Mouse (Mus musculus): ENCODE results near the gene Megf11.

The Megf11 gene

DNA sequence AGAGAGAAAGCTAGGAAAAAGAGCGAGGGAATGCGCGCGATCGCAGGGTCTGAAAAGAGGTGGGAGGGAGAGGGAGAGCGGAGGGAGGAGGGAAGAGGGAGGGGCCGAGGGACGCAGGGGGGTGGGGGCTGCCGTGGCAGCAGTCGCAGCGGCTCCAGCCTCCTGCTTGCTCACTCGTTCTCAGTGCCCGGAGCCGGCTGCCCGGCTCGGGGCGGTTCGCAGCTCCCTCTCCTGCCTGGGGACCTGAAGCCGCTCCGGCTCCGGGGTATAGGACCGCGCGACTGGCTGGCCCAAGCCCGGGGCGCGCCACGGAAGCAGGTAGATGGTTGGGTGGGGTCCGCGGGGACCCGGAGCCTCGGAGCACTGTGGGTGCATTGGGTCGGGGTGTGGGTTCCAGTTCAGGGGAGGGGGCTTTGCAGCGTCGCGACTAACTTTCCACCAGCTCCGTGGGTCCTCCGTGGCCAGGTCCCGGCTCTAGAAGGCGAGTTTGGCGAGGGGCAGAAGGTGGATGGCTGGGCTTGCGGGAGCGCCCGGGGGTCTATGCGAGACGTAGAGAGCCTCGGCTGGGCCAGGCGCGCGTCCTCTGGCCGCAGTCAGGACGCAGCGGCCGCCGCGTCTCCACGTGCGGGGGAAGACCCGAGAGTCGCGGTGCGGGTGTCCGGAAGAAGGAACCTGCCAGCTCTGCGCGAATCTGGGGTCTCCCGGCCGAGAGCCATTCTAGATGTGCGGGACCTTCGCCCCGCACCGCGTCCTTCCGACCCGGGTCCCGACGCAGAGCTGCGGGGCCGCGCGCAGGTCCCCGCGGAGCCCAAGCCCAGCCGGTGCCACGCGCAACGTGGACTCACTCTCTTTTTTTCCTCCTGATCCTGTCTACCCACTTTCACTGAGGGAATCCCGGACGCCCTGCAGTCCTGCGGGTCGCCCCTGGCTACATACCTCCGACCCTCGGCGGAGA is at the start of gene Megf11:
Gene Megf11 (plus strand): TSS at position 116 of the 955 bp plus-strand sequence.
- in situ Hi-C loops (cut with MboI): no loop called here

DNA sequence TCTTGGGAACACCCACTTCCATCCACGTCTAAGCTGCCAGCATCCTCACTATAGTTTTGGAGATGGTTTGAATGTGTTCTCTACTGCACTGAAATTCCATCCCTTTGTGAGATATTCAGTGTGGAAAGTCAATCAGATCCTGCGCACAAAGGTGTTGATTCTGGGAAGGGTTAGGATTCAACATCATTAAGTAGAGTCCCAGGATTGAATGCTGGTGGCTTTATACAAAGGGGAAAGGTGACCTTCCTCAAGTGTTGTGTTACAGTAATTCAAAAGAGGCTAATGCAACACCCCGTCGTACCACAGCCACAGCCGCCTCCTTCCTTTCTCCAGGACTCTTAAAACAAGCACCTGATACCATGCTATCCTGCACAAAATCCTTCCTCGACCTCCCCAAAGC is 49.6 kb upstream of the Megf11 start:
- in situ Hi-C loops (cut with MboI): no loop called here

DNA sequence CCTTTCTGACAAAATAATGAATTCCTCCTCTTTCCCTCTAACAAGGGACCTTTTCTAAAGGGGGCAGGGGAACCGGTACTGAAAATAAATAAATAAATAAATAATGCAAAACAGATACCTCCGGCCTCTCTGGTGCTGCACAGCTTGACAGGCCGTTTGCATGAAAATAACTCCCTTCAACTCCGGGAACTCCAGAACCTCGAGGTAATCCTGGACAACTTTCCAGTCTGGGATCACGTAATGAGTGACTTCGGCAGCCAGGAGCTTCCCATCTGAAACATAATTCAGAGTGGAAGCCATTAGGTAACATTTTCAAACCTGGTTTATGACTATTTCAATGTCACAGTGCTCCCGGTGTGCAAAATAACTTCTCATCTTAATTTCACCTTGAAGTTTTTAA is 46.1 kb upstream of the Megf11 start:
- in situ Hi-C loops (cut with MboI): no loop called here

DNA sequence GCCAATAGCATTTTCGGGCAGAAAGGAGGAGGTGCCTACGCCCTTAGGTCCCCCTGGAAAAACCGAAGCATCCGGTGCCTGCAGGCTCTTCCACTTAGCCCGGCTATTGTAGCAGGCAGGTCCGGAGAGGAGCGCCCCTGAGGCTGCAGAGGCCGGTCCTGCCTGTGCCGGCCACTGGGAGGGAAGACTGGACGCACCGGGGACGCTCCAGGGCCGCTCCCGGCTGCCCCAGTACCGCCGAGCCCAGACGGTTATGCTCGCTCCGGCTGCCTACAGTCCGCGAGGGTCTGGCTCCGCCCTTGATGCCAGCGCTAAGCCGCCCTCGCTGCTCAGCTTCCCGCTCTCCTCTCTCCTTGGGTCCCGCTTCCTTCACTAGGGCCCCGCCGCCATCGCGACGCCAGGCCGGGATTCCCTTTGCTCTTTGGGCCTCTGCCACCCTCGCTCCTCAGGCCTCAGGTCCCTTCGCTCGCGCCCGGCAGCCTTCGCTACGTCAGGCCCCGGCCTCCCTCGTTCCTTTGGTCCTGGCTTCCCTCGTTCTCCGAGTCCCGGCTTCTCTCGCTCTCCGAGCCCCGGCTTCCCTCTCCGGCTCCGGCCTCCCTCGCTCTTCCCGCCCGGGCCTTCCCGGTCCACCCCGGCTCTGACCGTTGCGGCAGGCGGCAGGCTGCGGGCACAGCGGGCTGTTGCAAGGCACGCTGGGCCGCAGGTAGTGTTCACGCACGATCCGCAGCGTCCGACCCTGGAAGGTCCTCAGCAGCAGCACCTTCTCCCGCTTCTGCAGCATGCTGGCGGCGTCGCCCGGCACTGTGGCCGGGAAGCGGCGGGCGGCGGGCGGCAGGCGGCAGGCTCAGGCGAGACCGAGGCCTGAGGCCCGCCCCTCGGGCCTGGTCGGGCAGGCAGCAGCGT is 44.8 kb upstream of the Megf11 start:
- in situ Hi-C loops (cut with MboI): no loop called here

DNA sequence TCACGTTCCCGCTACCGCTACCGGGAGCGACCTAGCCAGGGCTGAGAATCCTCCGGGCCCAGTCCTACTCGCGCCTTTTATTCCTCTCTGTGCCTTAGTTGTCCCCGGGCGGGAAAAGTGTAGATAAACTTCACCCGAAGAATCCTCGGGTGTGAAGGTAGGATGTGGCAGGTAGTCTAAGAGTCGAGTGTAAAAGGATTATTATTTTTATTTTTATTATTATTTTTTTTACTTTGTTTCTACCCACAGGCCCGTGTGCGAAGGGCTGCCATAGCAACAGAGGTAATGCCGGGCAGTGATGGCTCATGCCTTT is 44.2 kb upstream of the Megf11 start, which contains the start of gene Dis3l:
Gene Dis3l (minus strand): TSS at position 35 of the 313 bp plus-strand sequence.
- in situ Hi-C loops (cut with MboI): no loop called here

DNA sequence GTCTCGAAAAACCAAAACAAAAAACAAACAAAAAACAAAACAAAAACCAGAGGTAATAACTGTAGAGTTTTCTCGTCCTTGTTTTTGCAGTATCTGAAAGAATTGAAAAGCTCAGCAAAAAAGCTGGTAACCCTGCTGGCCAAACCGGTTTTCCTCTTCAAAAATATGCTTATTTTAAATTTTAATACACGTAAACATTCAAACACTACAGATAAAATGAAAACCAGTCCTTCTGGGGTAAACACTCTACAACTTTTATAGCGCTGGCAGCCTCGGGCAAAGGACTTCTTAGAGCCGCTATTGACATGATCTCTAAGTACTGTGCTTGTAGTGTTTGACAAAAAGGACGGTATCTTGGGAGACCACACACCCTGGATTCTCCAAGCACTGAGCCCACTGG is 43.8 kb upstream of the Megf11 start:
- in situ Hi-C loops (cut with MboI): no loop called here

DNA sequence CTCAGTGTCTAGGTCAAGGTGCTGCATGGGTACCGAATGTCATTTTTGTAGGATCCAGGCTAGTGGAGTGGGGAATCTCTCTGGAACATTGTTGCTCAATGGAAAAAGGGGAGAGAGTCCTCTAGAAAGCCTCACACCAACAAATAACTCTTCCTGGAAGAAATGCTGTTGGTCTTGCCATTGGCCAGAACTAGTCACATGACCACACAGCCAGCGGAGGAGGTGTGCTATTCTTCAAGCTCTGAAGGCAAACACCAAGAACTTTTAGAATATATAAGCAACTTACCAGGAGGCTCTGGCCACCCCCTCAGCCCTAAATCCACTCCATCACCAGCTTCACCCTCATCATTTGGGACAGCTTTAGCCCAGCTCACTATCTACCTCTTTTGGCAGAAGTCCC is 41.8 kb upstream of the Megf11 start:
- in situ Hi-C loops (cut with MboI): no loop called here

DNA sequence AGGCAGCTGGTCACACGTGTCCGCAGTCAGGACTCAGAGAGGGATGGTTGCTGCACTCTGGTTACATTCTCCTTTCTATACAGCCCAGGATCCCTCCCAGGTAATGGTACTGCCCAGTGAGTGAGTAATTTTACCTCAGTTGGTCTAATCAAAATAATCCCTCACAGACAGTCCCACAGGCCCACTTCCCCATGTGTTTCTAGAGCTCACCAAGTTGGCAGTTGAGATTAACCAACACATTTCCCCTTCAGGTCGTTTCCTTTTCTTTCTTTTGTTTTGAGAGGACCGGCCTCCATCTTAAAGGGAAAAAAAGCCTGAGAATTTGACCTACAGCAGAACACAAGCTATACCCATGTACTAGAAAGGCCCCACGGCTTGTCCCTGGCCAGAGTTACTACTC is 39.5 kb upstream of the Megf11 start:
- in situ Hi-C loops (cut with MboI): no loop called here

DNA sequence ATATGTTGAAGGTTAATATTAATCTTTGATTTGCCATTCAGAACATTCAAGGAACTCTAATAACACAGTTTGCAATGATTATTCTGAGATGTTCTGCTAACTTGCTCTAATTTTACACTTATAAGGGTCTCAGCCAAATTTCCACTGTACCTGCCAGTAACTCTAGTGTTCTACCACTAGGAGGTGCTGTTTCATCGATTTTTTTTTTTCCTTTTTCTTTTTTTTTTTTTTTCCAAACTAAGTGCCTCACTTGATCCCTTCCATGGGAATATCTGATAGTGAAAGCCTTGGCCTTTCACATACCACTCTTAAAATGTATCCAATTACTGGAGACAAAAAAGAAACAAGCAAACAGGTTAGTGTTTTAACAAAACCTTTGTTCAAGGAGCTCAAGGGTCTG is 38.0 kb upstream of the Megf11 start:
- in situ Hi-C loops (cut with MboI): no loop called here

DNA sequence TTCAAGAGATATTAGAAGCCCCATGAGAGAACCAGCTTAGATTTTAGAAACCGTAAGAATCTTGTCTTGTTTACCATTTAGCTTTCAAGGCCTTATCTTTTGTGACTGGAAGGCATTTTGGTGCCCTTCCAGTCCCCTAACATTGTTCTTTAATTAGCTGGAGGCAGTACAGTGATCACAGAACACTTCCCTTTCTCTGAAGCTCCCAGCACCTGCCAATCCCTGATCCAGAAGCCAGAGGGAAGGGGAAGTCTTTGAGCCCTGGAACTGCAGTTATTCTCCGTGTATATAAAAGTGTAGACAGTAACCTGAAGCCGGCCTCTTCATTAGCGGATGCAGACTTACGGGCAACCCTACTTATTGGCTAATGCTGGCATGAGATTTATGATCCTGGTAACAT is 35.9 kb upstream of the Megf11 start:
- in situ Hi-C loops (cut with MboI): no loop called here

DNA sequence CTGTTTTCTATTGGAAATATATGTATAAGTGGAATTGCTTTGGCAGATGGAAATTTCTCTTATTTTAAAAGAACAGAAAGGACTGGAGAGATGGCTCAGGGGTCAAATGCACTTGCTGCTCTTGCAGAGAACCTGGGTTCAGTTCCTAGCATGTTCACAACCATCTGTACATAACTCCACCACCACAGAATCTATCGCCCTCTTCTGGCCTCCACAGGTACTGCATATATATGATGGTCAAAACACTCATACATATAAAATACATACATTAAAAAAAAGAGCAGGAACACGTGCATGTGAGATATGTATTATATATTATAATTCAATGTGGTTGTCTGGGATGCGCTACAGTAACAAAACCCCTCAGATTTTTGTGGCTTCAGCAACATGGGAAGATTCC is 34.2 kb upstream of the Megf11 start:
- in situ Hi-C loops (cut with MboI): no loop called here

DNA sequence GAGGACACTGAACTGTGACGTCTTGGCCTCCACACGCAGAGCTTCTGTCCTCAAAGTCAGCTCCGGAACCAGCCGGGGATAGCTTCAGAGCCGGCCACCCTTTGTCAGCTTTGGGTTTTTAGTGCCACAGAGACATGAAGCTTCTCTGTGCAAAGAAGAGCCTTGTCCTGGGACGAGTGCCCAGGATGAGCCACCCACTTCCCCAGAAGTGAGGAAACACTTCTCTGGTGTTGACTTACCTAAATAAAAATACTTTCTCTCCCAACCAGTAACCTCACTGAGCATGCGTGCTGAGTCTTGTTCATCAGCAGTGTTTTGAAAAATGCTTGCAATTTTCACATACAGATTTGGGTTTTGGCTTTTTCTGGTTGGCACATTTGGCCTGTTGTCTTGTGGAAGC is 29.8 kb upstream of the Megf11 start:
- in situ Hi-C loops (cut with MboI): no loop called here

DNA sequence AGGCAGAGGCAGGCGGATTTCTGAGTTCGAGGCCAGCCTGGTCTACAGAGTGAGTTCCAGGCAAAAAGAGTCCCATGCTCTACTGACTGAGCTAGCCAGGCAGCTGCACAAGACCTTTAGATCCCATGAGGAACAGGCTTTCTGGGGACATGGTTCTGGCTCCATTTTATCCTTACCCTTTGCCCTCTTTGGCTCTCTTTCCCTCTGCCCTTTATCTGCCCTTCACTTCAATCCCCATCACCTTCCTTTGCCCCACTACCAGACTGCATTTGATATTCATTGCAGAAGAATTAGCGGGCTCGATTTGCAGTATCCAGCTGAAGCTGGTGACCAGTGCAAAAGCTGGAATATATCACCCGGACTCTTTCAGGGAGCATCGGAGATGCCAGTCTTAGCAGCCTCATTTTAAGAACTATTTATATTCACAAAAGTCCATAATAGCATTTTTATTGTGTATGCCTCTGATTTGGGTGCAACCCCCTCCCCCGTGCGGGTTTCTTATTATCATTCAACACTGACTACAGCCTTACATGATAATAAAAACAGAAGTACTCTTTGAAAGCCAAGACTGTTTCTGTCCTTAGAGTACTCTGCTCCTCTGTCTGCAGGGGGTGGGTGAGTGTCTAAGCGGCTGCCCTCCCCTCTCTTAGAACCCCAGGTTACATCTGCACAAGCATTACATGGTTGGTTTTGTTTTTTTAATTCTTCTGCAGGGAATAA is 24.0 kb upstream of the Megf11 start:
- in situ Hi-C loops (cut with MboI): no loop called here

DNA sequence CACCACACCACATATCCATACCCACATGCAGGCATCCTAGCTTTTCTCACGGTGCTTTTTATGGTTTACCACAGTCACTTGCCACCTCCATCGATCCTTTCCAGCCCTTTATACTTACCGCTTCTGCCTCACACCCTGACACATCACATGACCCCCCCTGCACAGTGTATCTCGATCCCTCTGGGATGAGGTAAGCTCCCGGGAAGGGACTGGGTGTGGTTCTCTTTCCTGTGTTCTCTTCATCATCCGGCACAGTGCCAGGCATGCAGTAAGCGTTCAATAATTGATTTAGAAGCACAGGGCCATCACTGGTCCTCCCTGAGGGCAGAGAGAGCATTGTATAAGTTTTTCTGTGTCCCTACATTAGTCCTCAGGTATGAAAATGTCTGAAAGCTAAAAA is 15.6 kb upstream of the Megf11 start:
- in situ Hi-C loops (cut with MboI): no loop called here

DNA sequence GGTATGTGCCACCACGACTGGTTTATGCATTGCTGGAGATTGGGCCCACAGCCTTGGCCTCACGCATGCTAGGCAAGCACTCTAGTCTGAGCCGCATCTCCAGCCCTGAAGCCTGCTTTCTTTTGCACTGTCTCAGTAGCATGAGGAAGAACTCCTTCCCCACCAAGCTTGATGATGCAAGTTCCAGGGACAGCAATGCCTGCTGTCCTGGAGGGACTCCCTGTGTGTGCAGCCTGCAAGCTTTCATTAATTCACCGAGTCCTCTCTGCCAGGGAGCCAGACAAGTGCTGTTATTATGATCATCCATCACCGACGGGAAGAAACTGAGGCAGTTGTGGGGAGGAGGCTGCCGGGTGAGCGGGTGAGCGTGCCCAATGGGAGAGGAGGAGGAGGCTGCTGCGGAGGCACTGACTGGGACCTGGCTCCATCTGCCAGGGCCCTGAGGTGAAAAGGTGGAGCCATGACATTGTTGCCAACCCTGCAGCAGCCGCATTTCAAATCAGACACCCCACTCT is 14.1 kb upstream of the Megf11 start:
- in situ Hi-C loops (cut with MboI): no loop called here

DNA sequence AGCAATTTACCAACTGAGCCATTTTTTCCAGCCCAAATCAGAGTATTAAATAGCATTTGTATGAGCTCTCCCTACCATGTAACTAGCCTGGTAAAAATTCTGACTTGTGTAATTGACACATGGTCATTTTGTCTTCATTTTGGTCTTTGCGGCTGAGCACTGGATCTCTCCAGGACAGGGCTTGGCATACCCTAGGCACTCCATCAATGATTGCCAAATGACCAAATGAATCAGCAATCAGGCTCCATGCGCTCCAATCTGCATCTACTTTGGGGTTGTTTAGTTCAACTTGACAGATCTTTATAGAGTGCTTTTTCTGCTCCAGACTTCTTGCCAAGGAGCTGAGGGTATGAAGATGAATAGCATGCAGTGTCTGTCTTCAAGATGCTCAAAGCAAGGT is 9.0 kb upstream of the Megf11 start:
- in situ Hi-C loops (cut with MboI): no loop called here

DNA sequence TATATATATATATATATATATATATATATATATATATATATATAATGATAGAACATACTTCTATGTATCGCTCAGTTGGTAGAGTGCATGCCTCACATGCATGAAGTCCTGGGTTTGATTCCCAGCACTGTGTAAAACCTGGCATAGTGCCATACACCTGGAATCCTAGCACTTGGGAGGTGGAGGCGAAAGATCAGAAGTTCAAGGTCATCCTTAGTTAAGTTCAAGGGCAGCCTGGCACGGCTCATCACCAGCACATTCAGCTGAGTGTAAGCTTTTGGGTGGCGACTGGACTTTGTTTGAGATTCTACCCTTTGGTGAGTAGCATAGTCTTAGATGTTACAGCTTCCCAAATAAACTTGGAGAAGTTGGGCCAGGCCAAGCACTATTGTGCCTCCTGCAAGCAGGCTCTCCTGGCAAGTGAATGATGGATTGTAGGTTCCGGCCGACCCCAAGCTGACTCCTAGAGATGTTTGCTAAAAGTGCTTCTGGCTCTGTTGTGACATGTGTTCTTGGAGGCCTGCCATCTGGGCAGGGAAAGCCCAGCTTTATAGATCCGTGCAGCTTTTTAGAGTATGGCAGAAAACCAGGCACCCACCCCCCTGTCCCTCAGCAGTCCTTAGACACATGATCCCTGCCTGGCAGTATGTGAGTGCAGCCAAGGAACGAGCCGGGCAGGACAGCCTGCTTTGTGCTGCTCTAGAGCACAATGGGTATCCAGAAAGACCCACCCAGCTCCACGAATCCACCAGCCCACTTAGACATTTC is 2.2 kb upstream of the Megf11 start:
- in situ Hi-C loops (cut with MboI): no loop called here

DNA sequence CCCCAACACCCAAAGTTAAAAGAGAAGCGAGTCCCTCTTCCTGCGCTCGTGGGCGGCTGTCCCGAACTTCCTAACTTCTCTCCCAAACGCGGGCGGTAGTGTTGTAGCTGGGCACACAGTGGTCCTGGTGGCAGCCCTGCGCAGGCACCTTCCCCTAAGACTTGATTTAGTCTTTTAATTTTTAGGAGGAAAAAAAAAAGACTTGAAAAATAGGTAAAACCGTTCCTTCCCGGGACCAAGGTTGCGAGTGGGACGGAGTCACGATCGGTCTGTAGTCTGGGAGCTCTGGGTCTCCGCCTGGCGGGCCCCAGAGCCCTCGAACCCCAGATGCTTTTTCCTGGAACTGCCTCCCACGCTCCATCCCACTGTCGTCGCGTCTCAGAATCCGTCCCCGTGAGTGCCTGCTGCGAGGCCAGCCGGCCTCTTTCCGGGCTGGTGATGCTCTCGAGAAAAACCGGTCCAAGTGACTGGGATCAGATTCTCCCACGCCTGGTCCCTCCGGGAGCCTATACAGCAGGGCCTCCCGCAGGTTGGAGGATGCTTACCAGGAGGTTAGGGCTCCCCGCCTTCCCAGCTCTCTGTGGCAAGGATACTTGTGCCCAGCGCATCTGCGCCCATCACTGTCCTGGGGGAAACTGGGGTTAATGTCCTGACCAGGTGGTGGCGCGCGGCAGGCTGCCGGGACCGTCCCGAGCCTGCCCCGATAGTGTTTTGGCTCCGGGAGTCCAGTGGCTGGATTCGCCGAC is 1.2 kb downstream of the Megf11 start:
- in situ Hi-C loops (cut with MboI): no loop called here

DNA sequence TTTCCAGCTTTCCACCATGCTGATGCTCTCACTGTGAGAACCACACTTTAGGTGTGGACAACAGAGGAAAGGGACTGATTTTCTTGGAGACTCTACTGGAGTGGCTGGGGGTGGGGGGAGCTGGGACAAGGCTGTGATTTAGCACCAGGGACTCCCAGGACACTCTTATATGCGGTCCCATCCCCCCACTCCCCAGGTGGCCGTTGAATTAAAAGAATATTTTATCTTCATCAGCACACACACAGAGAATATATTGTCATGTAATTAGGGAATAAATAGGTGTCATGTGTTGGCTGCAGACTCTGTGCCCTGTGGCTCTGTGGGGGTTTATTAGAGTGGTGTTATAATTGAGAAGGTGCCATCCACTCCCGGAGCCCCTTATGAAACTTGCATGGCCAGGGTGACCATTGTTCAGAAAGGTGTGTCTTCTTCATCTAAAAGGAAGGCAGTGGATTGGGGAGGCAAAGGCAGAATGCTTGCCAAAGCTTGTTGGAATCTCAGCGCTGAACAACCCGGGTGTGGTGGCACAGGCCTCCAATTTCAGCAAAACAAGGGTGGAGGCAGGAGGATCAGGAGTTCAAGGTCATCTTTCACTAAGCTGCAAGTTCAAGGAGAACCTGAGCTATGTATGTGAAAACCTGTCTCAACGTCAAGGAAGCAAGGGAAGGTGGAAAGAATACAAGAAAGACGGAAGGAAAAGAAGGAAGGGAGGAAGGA is 4.3 kb downstream of the Megf11 start:
- in situ Hi-C loops (cut with MboI): loop anchor here (10.0 kb wide), 1 partner anchor 545 kb away; no protein-coding TSS in a partner anchor

All from mature B cell (primary cell).